In genomic region chr8:85603203-85603895, GRCm38 (mm10) we compare ENCODE assay signal across 10 mouse cellular contexts. TPM values are rescaled to one million over a fixed set of nuclear protein-coding genes. Genes with fewer than 3 reads are reported as not detected.
DNase-seq lines count a peak whose midpoint lies in the region; ATAC-seq and TF ChIP-seq lines count a peak whose summit lies in the region.
"Had no signal": no experiment of that assay in that cellular context is flagged by ENCODE, and none has a peak within 500 bp of the region (broad histone marks: within the 10 kb centered on the region; RNA-seq: fewer than 3 reads in every experiment).

No protein-coding gene starts in this region.

- peak; percentile 70 for TF ChIP-seq CTCF in heart, adult 2 months (IDR thresholded peaks at IDR 0.05)
- TF ChIP-seq CTCF in layer of hippocampus, adult 2 months (conservative IDR thresholded peaks at IDR 0.05): peak; percentile 80

- H3K36me3 ChIP-seq in heart, adult 2 months (ENCODE audit: control insufficient read depth, insufficient read depth, low read length): no peaks in the 10 kb centered on the region
- no peaks in the 10 kb centered on the region for H3K36me3 ChIP-seq in heart, embryonic 12.5 days
- no peaks in the 10 kb centered on the region for H3K36me3 ChIP-seq in splenic B cell, adult 2 months (ENCODE audit: control insufficient read depth, insufficient read depth, low read length, poor library complexity, severe bottlenecking)
- H3K36me3 ChIP-seq: G1E; limb, embryonic 13.5 days had no signal

- ATAC-seq in heart, embryonic 12.5 days (ENCODE audit: insufficient number of reproducible peaks, low FRiP score): no peak

- H3K79me2 ChIP-seq in heart, adult 2 months (replicated peaks; ENCODE audit: control insufficient read depth, insufficient read depth, low read length): no peaks in the 10 kb centered on the region

- H3K4me2 ChIP-seq in heart, embryonic 12.5 days: no peak overlapping the region
- H3K4me2 ChIP-seq: limb, embryonic 13.5 days had no signal

- no peak for TF ChIP-seq EP300 in heart, adult 2 months (IDR thresholded peaks at IDR 0.05; ENCODE audit: insufficient read depth, low read depth, low read length)

- 43% methylated on average over 8 of the region's 8 CpGs for WGBS in heart, adult 2 months
- 41% methylated on average over 8 of the region's 8 CpGs for WGBS in heart, embryonic 12.5 days

- DNase-seq in heart, adult 2 months: peak; percentile 27 to 60
- DNase-seq in adrenal gland, postnatal 10 days: peak; percentile 75
- peak; percentile 22 for DNase-seq in embryo, embryonic 11.5 days (ENCODE audit: low read depth, low spot score)
- DNase-seq in heart, postnatal 4 days: peak; percentile 79
- DNase-seq in layer of hippocampus, adult 2 months (ENCODE audit: low spot score in 2 of 2): peak; percentile 52 to 76
- DNase-seq in lung, postnatal 14 days: peak; percentile 64
- peak; percentile 11 for DNase-seq in splenic B cell, adult 2 months (ENCODE audit: low read depth, low spot score)

- H3K27me3 ChIP-seq in heart, adult 2 months (ENCODE audit: control insufficient read depth, insufficient read depth, low read length): no peaks in the 10 kb centered on the region
- no peaks in the 10 kb centered on the region for H3K27me3 ChIP-seq in heart, embryonic 12.5 days (replicated peaks)
- H3K27me3 ChIP-seq in splenic B cell, adult 2 months (ENCODE audit: control insufficient read depth, insufficient read depth, low read length, poor library complexity, severe bottlenecking): no peaks in the 10 kb centered on the region; the same call in 1 of the 2 replicates
- H3K27me3 ChIP-seq: limb, embryonic 13.5 days had no signal

- intact Hi-C loops in heart, adult 2 months (cut with DNase I): loop anchor here (5.0 kb wide), 3 partner anchors 64 to 984 kb away; no protein-coding TSS in a partner anchor

- H3K27ac ChIP-seq in heart, adult 2 months: no peak overlapping the region
- H3K27ac ChIP-seq in heart, embryonic 12.5 days (ENCODE audit: poor library complexity, severe bottlenecking): no peak overlapping the region
- no peak overlapping the region for H3K27ac ChIP-seq in layer of hippocampus, adult 2 months
- H3K27ac ChIP-seq: limb, embryonic 13.5 days had no signal

- TF ChIP-seq POLR2A in heart, adult 2 months (IDR thresholded peaks at IDR 0.05; ENCODE audit: insufficient read depth, low read depth, low read length): no peak

- no peak overlapping the region for H3K9ac ChIP-seq in heart, adult 2 months (ENCODE audit: low read depth, low read length)
- H3K9ac ChIP-seq in heart, embryonic 12.5 days: no peak overlapping the region
- H3K9ac ChIP-seq: limb, embryonic 13.5 days had no signal

- no peaks in the 10 kb centered on the region; the same call in 1 of the 2 replicates for H3K4me1 ChIP-seq in heart, adult 2 months (ENCODE audit: control insufficient read depth, insufficient read depth, low read length)
- H3K4me1 ChIP-seq in heart, embryonic 12.5 days (replicated peaks): no peaks in the 10 kb centered on the region

- H3K4me3 ChIP-seq in heart, adult 2 months: no peak overlapping the region
- H3K4me3 ChIP-seq in heart, embryonic 12.5 days: no peak overlapping the region
- no peak overlapping the region for H3K4me3 ChIP-seq in layer of hippocampus, adult 2 months
- H3K4me3 ChIP-seq: limb, embryonic 13.5 days had no signal

- H3K9me3 ChIP-seq in heart, embryonic 12.5 days (replicated peaks): no peaks in the 10 kb centered on the region
- H3K9me3 ChIP-seq: G1E; limb, embryonic 13.5 days had no signal

RNA-seq across cellular contexts. Expression of gene Dnaja2, which starts 48.2 kb away (rescaled TPM):
- total RNA-seq in heart, adult 2 months (2021): 100 to 1,000 TPM; 250 to 278 TPM
- polyA plus RNA-seq in heart, adult 2 months (2012; rRNA removed): 30.2 and 51.2 TPM in 2 replicates
- polyA plus RNA-seq in heart, embryonic 12.5 days (2016; fragmentation: Nextera tagmentation; extraction: Ambion mirVana): 152 and 154 TPM in 2 replicates
- total RNA-seq in adrenal gland, postnatal 10 days (2021): 100 to 1,000 TPM; 146 to 159 TPM
- 100 to 1,000 TPM; 184 to 192 TPM for total RNA-seq in heart, postnatal 4 days (2021)
- 100 to 1,000 TPM; 193 to 201 TPM for total RNA-seq in layer of hippocampus, adult 2 months (2021)

Comparison
In these comparisons a context has a peak if more than half of its experiments do, and no peak if none do; other contexts are left out.
1. DNase-seq: peak in every context shown above with its lines; median percentile 79 in heart, postnatal 4 days; 75 in adrenal gland, postnatal 10 days; 64 in layer of hippocampus, adult 2 months; 64 in lung, postnatal 14 days; 44 in heart, adult 2 months; 22 in embryo, embryonic 11.5 days; 11 in splenic B cell, adult 2 months.